Mouse (Mus musculus): Measurements from ENCODE around the gene Odf3b. TPM values are rescaled to one million over a fixed set of nuclear protein-coding genes. Genes with fewer than 3 reads are reported as not detected.

Odf3b gene
- polyA plus RNA-seq, 1 experiment: 16.5 TPM

DNA sequence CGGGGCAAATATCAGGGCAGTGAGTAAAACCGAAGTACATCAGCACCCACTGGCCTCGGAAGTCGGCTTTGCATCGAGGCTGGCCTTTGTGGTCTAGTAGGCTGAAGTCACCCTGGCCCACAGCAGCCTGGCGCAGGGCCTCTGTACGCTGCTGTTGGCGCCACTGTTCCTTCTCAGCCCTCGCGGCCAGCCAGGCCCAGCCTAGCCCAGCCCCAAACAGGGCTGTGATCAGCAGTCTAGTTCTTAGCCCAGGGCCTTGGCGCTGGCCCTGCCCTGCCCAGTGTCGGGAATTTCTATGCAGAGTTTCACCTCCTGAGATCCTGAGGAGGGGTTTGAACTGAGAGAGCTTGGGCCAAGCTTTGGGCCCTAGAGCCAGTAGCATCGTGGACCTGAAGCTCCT is 7.0 kb downstream of the Odf3b start:
- Histone ChIP-seq H3K36me3 (replicated peaks; ENCODE audit: low read length) (peaks cover 58% of the 10 kb centered on the region), H3K9me3 (no peaks in the 10 kb centered on the region), H3K4me1 (peaks cover 55% of the 10 kb centered on the region), H3K4me3 (replicated peaks) (peak overlapping the region; percentile 14), H3K27me3 (replicated peaks) (peaks cover 2% of the 10 kb centered on the region)
- TF ChIP-seq FLI1 (IDR thresholded peaks at IDR 0.05; ENCODE audit: low read length): no peak
- no peak for TF ChIP-seq GATA1 (IDR thresholded peaks at IDR 0.05; ENCODE audit: borderline replicate concordance, low read length)

- H3K36me3 ChIP-seq (replicated peaks; ENCODE audit: low read length): peaks cover 100% of the 10 kb centered on the region
- TF ChIP-seq GATA1 (IDR thresholded peaks at IDR 0.05; ENCODE audit: borderline replicate concordance, low read length): no peak
- TF ChIP-seq FLI1 (IDR thresholded peaks at IDR 0.05; ENCODE audit: low read length): no peak
These were observed 13.9 kb downstream of the Odf3b start for GRCm38 (mm10) chr15:89365141-89365551.

GRCm38 (mm10) chr15:89363051-89363450 is 16.0 kb downstream of the Odf3b start:
- peaks cover 98% of the 10 kb centered on the region for H3K36me3 ChIP-seq (replicated peaks; ENCODE audit: low read length)
- H3K27me3 ChIP-seq (replicated peaks): no peaks in the 10 kb centered on the region
- H3K4me3 ChIP-seq (replicated peaks): no peak overlapping the region
- H3K4me1 ChIP-seq: peaks cover 12% of the 10 kb centered on the region
- no peak for TF ChIP-seq FLI1 (IDR thresholded peaks at IDR 0.05; ENCODE audit: low read length)
- TF ChIP-seq GATA1 (IDR thresholded peaks at IDR 0.05; ENCODE audit: borderline replicate concordance, low read length): no peak
- H3K9me3 ChIP-seq: no peaks in the 10 kb centered on the region

More at GRCm38 (mm10) chr15:89365141-89365551, 13.9 kb downstream of the Odf3b start:
- Histone ChIP-seq H3K4me3 (replicated peaks) (no peak overlapping the region), H3K27me3 (replicated peaks) (no peaks in the 10 kb centered on the region), H3K4me1 (no peaks in the 10 kb centered on the region; the same call in 1 of the 2 replicates), H3K9me3 (no peaks in the 10 kb centered on the region)

DNA sequence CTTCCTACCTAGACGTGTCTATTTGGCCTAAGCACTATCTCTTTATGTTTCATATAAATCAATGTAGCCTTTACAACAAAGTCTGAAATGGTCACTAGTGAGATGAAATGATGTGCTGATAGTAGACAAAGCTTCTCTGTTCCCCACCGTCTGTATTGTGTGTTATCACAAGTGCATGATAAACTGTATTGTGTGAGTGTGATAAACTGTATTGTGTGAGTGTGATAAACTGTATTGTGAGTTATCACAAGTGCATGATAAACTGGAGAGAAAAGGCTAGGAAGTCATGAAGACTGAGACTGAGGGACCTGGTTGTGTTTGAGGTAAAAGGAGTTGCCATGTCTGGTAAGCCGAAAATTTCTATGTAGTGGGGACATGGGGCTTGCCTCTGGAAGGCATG is 20.3 kb downstream of the Odf3b start:
- no peak for TF ChIP-seq FLI1 (IDR thresholded peaks at IDR 0.05; ENCODE audit: low read length)
- no peak for TF ChIP-seq GATA1 (IDR thresholded peaks at IDR 0.05; ENCODE audit: borderline replicate concordance, low read length)
- no peaks in the 10 kb centered on the region for H3K9me3 ChIP-seq
- peaks cover 67% of the 10 kb centered on the region for H3K36me3 ChIP-seq (replicated peaks; ENCODE audit: low read length)
- no peaks in the 10 kb centered on the region for H3K27me3 ChIP-seq (replicated peaks)
- H3K4me1 ChIP-seq: peaks cover 38% of the 10 kb centered on the region
- no peak overlapping the region for H3K4me3 ChIP-seq (replicated peaks)

DNA sequence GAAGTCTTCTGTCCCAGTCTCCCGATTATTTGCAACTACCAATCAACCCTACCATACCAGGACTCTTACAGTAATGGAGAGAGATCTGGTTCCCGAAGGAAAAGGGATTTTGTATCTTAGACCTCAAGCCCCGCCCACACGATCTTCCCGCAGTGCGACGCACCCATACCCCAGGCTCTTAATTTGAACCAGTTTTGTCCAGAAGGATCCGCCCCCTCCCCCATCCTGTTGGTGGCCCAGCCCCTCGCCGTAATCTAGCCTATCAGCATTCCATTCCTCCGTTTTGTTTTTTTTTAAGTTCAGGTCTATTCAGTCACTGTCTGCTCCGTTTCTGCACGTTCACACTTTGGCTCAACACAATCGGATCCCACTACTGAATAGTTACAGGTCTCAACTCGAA is 22.7 kb downstream of the Odf3b start:
- Histone ChIP-seq H3K27me3 (replicated peaks) (no peaks in the 10 kb centered on the region), H3K4me3 (replicated peaks) (peak overlapping the region; percentile 96), H3K9me3 (no peaks in the 10 kb centered on the region), H3K36me3 (replicated peaks; ENCODE audit: low read length) (peaks cover 67% of the 10 kb centered on the region), H3K4me1 (peaks cover 45% of the 10 kb centered on the region)
- no peak for TF ChIP-seq FLI1 (IDR thresholded peaks at IDR 0.05; ENCODE audit: low read length)
- TF ChIP-seq GATA1 (IDR thresholded peaks at IDR 0.05; ENCODE audit: borderline replicate concordance, low read length): no peak

DNA sequence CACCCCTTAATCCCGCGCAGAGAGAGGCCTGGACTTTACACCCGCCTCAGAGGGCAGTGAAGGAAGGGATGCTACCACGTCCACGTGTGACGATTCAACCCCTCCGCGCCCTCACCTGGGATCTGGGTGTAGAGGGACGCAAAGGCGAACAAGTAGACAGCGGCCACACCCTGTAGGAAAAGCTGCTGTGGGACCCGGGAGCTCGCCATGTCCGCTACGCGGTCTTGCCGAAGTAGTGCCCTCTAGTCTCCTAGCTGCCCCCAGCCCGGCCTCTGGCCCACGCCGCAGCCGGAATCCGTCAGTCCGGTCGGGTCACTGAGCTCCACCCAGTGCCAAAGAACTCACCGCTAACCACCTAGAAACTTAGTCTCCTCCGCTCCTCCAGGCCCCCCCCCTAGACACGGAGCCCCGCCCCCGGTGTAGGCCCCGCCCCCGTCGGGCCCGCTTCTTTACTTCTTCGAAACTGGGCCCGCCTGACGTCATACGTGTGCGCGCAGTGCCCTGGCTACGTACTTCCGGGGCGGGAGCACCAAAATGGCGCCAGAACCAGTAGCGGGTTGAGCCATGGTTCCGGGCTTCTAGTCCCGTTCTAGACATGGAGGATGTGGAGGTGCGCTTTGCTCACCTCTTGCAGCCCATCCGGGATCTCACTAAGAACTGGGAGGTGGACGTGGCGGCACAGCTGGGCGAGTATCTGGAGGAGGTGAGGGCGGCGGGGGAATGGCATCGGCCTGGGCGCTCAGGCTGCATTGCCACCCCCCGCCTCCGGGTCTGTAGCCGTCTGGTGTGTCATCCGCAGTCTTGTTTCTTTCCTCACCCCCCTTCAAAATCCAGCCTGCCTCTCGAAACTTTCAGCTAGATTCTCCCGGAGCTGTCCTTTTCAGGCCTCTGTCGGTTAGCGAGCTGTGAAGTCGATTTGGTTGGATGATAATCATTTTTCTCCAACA is 23.6 kb downstream of the Odf3b start, which contains the start of the genes Lmf2 and Ncaph2:
Lmf2 (minus strand) TSS at position 419 of the 947 bp plus-strand sequence.
Ncaph2 (plus strand) TSS at position 479 of the 947 bp plus-strand sequence.
- no peaks in the 10 kb centered on the region for H3K9me3 ChIP-seq
- no peaks in the 10 kb centered on the region for H3K27me3 ChIP-seq (replicated peaks)
- peaks cover 67% of the 10 kb centered on the region for H3K36me3 ChIP-seq (replicated peaks; ENCODE audit: low read length)
- H3K4me3 ChIP-seq (replicated peaks): peak within 1 kb of the TSS; percentile 96
- peaks cover 45% of the 10 kb centered on the region for H3K4me1 ChIP-seq
- TF ChIP-seq FLI1 (IDR thresholded peaks at IDR 0.05; ENCODE audit: low read length) (peak; percentile 54; the same call in 1 of the 2 replicates), GATA1 (IDR thresholded peaks at IDR 0.05; ENCODE audit: borderline replicate concordance, low read length) (no peak)

GRCm38 (mm10) chr15:89354455-89354854 is 24.6 kb downstream of the Odf3b start:
- Histone ChIP-seq H3K27me3 (replicated peaks) (no peaks in the 10 kb centered on the region), H3K36me3 (replicated peaks; ENCODE audit: low read length) (peaks cover 65% of the 10 kb centered on the region), H3K9me3 (no peaks in the 10 kb centered on the region), H3K4me1 (peaks cover 45% of the 10 kb centered on the region), H3K4me3 (replicated peaks) (peak overlapping the region; percentile 96)
- TF ChIP-seq FLI1 (IDR thresholded peaks at IDR 0.05; ENCODE audit: low read length) (no peak), GATA1 (IDR thresholded peaks at IDR 0.05; ENCODE audit: borderline replicate concordance, low read length) (no peak)

- peak overlapping the region; percentile 38 for H3K4me3 ChIP-seq (replicated peaks)
- no peaks in the 10 kb centered on the region for H3K9me3 ChIP-seq
- H3K4me1 ChIP-seq: peaks cover 41% of the 10 kb centered on the region
- peaks cover 60% of the 10 kb centered on the region for H3K36me3 ChIP-seq (replicated peaks; ENCODE audit: low read length)
- no peak for TF ChIP-seq GATA1 (IDR thresholded peaks at IDR 0.05; ENCODE audit: borderline replicate concordance, low read length)
- no peaks in the 10 kb centered on the region for H3K27me3 ChIP-seq (replicated peaks)
These were observed 25.2 kb downstream of the Odf3b start for GRCm38 (mm10) chr15:89353837-89354236.

DNA sequence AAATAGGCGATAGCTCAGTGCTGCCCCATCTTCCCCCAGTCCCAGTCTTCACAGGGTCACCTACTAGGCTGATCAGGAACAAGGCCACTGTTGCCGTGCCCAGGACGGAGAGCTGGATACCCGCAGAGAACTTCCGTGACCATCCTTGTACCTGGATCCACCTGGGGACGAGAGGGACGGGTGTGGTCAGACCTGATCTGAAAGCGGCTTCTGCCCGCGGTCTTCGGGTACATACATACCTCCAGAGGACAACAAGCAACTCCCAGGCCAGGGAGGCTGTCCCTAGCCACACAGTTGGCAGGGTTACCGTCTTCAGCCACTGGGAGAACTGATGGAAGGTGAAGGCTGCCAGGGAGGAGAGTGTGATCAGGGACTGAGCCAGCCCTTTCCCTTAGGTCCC is 26.3 kb downstream of the Odf3b start:
- H3K4me3 ChIP-seq (replicated peaks): no peak overlapping the region
- H3K4me1 ChIP-seq: peaks cover 39% of the 10 kb centered on the region
- H3K36me3 ChIP-seq (replicated peaks; ENCODE audit: low read length): peaks cover 51% of the 10 kb centered on the region
- H3K9me3 ChIP-seq: no peaks in the 10 kb centered on the region
- TF ChIP-seq GATA1 (IDR thresholded peaks at IDR 0.05; ENCODE audit: borderline replicate concordance, low read length) (no peak), FLI1 (IDR thresholded peaks at IDR 0.05; ENCODE audit: low read length) (no peak)
- H3K27me3 ChIP-seq (replicated peaks): no peaks in the 10 kb centered on the region

GRCm38 (mm10) chr15:89352054-89352453 is 27.0 kb downstream of the Odf3b start:
- TF ChIP-seq FLI1 (IDR thresholded peaks at IDR 0.05; ENCODE audit: low read length) (no peak), GATA1 (IDR thresholded peaks at IDR 0.05; ENCODE audit: borderline replicate concordance, low read length) (no peak)
- Histone ChIP-seq H3K9me3 (no peaks in the 10 kb centered on the region), H3K36me3 (replicated peaks; ENCODE audit: low read length) (peaks cover 47% of the 10 kb centered on the region), H3K4me1 (peaks cover 36% of the 10 kb centered on the region), H3K4me3 (replicated peaks) (no peak overlapping the region), H3K27me3 (replicated peaks) (no peaks in the 10 kb centered on the region)
